Mouse (Mus musculus) brain, embryonic 14.5 days (tissue): ENCODE data around the gene Gm20708. TPM values are rescaled to one million over a fixed set of nuclear protein-coding genes. Genes with fewer than 3 reads are reported as not detected.

Experiments
- DNase-seq: peaks from one replicate; pipeline ENCODE4 v3.0.0-alpha.2; 2011; ENCODE audit warnings: low read depth
- CTCF ChIP-seq: fragments of 200-500 bp; IDR thresholded peaks from 2 replicates; pipeline ENCODE4 v1.5.1; 2012; ENCODE audit warnings: inconsistent platforms, mild to moderate bottlenecking, moderate library complexity, borderline replicate concordance; ENCODE audit not compliant: insufficient read depth, insufficient read length; ENCODE audit errors: extremely low read depth
- POLR2A ChIP-seq: fragments of 200-500 bp; IDR thresholded peaks from 2 replicates; pipeline ENCODE4 v1.6.1; 2012; ENCODE audit warnings: mild to moderate bottlenecking, inconsistent platforms, borderline replicate concordance; ENCODE audit not compliant: poor library complexity, insufficient read depth, insufficient read length, severe bottlenecking; ENCODE audit errors: extremely low read depth
- polyA plus RNA-seq: library from polyadenylated mRNA; depleted of rRNA; stranded (reverse); fragments of >200 nt; gene quantifications from 2 replicates; pipeline ENCODE4 v1.2.3, GENCODE M21; 2012; rRNA removed

Gm20708 gene
- polyA plus RNA-seq, 1 experiment = 1.2 TPM

- DNase-seq = no peak
- TF ChIP-seq POLR2A = no peak
- no peak for TF ChIP-seq CTCF
Measured at GRCm38 (mm10) chr11:117880977-117881358, 71.5 kb downstream of the Gm20708 start.

DNA sequence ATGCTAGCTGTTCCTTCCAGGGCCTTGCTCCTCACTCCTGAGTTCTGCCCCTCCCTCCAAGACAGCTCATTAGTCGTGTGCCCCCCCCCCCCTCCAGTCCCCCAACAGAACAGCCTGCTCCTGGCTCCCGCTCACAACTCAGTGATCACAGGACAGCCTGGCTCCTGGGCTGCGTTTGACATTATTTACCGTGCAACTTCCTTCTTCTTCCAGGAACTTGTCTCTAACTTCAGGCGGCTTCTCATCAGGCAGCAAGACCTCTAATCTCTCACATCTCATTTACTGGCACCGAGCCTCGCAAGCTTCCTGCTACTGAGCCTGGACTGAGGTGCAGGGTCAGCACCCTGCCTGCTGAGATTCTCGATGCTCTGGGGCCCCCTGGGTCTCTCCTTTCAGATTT lies 72.3 kb downstream of the Gm20708 start:
- peak; percentile 18 for DNase-seq
- TF ChIP-seq POLR2A = no peak
- TF ChIP-seq CTCF = no peak

- DNase-seq = no peak
- no peak for TF ChIP-seq CTCF
- no peak for TF ChIP-seq POLR2A
Measured at GRCm38 (mm10) chr11:117882208-117882607, 72.7 kb downstream of the Gm20708 start.

GRCm38 (mm10) chr11:117886000-117886399 lies 76.5 kb downstream of the Gm20708 start:
- no peak for TF ChIP-seq CTCF
- TF ChIP-seq POLR2A = no peak
- DNase-seq = no peak

DNA sequence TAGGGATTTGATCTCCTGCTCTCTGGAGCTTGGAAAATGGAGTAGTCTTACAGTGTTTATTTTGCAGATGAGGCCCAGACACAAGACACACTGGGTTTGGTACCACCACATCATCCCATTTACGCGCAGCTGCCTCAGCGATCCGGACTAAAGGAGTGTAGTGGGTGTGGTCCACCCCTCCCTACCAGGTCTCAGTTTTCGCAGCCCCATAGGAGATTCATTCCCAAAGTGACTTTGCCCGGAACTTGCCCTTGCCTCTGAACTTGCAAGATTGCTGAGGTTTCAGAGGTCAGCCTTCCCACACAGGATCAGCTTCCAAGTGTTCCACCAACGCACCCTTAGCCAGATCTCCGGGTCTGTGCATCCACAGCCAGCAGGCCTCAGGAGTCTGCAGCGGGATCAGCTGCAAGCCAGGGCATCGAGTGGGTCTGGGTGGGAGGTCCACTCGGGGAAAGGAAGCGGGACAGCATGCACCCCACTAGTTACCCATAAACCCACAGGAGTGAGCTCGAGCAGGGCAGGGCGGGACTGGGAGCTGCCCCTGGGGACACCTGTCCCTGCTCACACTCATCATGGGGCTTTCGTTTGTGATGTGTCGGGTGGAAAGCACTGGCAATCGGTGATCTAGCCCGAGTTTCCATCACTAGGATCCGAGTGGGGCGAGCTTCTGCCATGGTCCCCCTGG lies 78.8 kb downstream of the Gm20708 start:
- TF ChIP-seq CTCF (no peak), POLR2A (no peak)
- DNase-seq = no peak

- TF ChIP-seq POLR2A (no peak), CTCF (no peak)
- DNase-seq = peak; percentile 70
Measured at GRCm38 (mm10) chr11:117888853-117889822, 79.7 kb downstream of the Gm20708 start.

Other genes with a start within 250 kb of the Gm20708 start
- gene Tnrc6c, start 155.4 kb upstream of the Gm20708 start, polyA plus RNA-seq = 54.3 and 82.0 TPM in 2 replicates
- 1.3 and 1.9 TPM in 2 replicates for gene Tmc8, start 27.6 kb upstream of the Gm20708 start, polyA plus RNA-seq
- gene Tmc6, start 27.5 kb upstream of the Gm20708 start, polyA plus RNA-seq = 4.3 and 4.8 TPM in 2 replicates
- gene 6030468B19Rik, start 12.0 kb upstream of the Gm20708 start, polyA plus RNA-seq = 0.07 and 0.10 TPM in 2 replicates
- gene Syngr2, start within 50 bp of the Gm20708 start, polyA plus RNA-seq = 12.9 and 13.6 TPM in 2 replicates
- 4.5 and 6.7 TPM in 2 replicates for gene Afmid, start 16.3 kb downstream of the Gm20708 start, polyA plus RNA-seq
- gene Tk1, start 16.4 kb downstream of the Gm20708 start, polyA plus RNA-seq = 31.1 and 76.6 TPM in 2 replicates
- gene Birc5, start 39.6 kb downstream of the Gm20708 start, polyA plus RNA-seq = 31.8 and 61.9 TPM in 2 replicates
- gene Tmem235, start 51.1 kb downstream of the Gm20708 start, polyA plus RNA-seq = 0.10 TPM in 1 of 2 replicates, not detected in the other
- gene Tha1, start 63.8 kb downstream of the Gm20708 start, polyA plus RNA-seq = 5.5 and 5.6 TPM in 2 replicates
- 8.4 and 13.6 TPM in 2 replicates for gene Socs3, start 160.4 kb downstream of the Gm20708 start, polyA plus RNA-seq
- gene Pgs1, start 176.6 kb downstream of the Gm20708 start, polyA plus RNA-seq = 48.5 and 55.7 TPM in 2 replicates